Mouse (Mus musculus) retina, adult 2 months (tissue): Measurements from ENCODE around the gene Syna.

Experiments
- DNase-seq: peaks from one replicate; pipeline ENCODE4 v3.0.0-alpha.2; 2012; ENCODE audit warnings: low read depth, low spot score

Gene Syna

DNA sequence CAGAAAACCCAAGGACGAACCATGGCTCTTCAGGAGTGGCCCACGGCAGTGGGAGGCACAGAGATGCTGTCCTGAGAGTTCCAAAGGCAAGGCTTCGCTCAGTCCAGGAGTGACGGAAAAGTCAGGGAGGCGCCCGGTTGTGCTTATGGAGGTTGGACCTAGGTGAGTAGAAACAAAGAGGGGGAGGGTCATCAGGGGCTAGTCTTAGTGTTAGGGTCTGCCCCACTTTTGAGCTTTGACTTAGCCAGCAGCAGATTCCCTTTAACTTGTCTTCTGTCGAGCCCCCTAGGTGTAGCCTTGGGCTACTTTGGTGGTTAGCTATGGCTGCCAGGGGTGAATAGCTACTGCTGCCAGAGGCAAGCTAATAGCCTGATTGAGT is at the start of gene Syna:
Gene Syna (minus strand): TSS at position 101 of the 379 bp plus-strand sequence.
- no peak for DNase-seq

DNA sequence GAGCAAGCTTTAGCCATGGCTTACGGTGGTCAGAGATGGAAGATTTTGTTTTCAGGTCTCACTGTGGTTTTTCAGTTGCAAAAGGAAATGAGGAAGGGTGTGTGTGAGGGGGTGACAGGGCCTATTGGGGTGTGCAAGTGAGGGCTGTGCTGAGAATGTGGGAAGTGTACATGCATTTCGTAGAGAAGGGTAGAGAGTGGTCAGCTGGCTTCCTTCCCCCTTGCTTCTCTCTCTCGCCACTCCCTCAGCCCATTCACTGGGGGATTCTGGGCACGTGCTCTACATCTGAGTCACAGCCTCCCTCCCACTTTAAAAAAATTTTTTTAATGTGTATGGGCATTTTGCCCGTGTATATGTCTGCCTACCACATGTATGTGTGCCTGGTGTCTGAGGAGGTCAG is 47.1 kb upstream of the Syna start:
- no peak for DNase-seq

DNA sequence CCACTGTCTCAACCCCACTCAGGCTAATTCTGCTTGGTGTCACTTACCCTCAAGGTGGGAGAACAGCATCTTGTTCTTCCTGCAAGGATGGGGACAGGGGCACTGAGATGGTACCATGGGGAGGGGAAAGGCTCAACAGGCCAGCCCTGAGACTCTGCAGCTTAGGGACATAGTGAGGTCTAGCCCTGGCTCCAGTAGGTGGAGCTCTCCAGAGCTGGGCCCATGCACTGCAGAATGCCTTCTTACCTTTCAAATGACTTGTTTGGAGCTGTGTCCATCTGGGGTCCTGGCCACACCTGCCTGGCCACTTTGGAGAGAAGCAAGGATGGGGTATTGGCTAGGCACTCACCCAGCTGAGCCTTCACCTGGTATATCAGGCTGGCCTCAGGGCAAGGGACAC is 46.3 kb upstream of the Syna start:
- DNase-seq = no peak

- no peak for DNase-seq
These were observed 44.4 kb upstream of the Syna start for GRCm38 (mm10) chr5:134604376-134604775.

- no peak for DNase-seq
These were observed 37.7 kb upstream of the Syna start for GRCm38 (mm10) chr5:134597711-134598110.

GRCm38 (mm10) chr5:134593093-134593492 is 33.1 kb upstream of the Syna start:
- DNase-seq = no peak

GRCm38 (mm10) chr5:134592026-134592581 is 32.1 kb upstream of the Syna start:
- no peak for DNase-seq

GRCm38 (mm10) chr5:134589900-134590299 is 29.9 kb upstream of the Syna start:
- DNase-seq = no peak

GRCm38 (mm10) chr5:134584798-134585197 is 24.8 kb upstream of the Syna start:
- DNase-seq = no peak

- no peak for DNase-seq
These were observed 23.9 kb upstream of the Syna start for GRCm38 (mm10) chr5:134583884-134584213.

DNA sequence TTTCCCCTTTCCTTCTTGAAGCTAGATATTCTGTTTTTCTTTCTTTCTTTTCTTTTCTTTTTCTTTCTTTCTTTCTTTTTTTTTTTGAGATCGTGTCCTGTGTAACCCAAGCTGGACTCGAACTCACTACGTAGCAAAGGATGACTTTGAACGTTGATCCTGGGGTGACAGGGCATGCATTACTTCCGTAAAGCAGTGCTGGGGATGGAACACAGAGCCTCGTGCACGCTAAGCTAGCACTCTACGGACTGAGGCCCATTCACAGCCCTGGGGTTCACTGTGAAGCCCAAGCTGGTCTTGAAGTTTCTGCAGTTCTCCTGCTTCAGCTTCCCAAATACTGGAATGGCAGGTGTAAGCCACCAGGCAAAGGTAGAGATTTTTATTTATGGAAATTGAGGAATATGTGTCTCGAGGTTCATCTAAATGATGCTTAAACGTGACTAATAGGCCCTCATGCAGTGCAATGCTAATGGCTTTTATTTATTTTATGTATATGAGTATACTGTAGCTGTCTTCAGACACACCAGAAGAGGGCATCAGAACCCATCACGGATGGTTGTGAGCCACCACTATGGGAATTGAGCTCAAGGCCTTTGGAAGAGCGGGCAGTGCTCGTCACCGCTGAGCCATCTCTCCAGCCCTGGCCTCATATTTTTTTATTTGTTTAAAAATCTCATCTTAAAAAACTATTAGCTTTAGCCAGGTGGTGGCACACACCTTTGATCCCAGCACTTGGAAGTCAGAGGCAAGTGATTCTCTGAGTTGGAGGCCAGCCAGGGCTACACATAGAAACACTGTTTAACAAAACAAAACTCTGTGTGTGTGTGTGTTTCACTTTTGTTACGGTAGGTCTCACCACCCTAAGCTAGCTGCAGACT is 23.3 kb upstream of the Syna start:
- DNase-seq = no peak

- DNase-seq = peak; percentile 95
These were observed 22.4 kb upstream of the Syna start for GRCm38 (mm10) chr5:134582221-134582907.

DNA sequence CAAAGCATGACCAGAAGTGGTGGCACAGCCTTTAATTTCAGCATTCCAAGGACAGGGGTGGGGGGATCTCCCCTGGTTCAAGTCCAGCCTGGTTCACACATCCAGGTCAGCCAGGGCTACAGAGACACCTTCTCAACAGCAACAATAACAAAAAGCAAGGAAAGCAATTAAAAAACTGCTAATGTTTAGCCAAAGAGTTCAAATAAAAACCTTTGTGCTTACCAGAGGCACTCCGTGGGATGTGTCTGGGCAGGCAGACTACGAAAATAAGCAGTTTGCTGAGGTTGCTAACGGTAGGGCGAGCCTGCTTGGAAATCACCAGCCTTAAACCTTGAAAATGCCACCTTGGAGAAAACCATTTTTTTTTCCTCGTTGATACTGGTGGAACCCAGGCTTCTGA is 21.2 kb upstream of the Syna start, which contains the start of gene Rfc2:
Gene Rfc2 (plus strand): TSS at position 221 of the 400 bp plus-strand sequence.
- DNase-seq = no peak

- no peak for DNase-seq
These were observed 19.2 kb upstream of the Syna start for GRCm38 (mm10) chr5:134579135-134579534.

GRCm38 (mm10) chr5:134577534-134577933 is 17.6 kb upstream of the Syna start:
- DNase-seq = no peak

- no peak for DNase-seq
These were observed 16.7 kb upstream of the Syna start for GRCm38 (mm10) chr5:134576517-134577220.

DNA sequence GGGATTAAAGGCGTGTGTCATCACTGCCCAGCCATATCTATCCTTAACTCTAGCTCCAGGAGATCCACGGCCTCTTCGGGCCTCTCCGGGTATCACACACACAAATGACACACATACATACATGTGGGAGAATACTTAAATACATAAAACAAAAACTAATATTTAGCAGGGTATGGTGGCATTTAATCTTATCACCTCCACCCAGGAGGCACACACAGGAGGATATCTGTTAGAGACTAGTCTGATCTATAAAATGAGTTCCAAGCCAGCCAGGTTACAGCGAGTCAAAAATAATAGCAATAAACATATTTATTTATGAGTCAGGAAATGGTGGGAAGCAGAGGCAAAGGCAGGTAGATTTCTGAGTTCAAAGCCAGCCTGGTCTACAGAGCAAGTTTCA is 15.9 kb upstream of the Syna start:
- DNase-seq = no peak

DNA sequence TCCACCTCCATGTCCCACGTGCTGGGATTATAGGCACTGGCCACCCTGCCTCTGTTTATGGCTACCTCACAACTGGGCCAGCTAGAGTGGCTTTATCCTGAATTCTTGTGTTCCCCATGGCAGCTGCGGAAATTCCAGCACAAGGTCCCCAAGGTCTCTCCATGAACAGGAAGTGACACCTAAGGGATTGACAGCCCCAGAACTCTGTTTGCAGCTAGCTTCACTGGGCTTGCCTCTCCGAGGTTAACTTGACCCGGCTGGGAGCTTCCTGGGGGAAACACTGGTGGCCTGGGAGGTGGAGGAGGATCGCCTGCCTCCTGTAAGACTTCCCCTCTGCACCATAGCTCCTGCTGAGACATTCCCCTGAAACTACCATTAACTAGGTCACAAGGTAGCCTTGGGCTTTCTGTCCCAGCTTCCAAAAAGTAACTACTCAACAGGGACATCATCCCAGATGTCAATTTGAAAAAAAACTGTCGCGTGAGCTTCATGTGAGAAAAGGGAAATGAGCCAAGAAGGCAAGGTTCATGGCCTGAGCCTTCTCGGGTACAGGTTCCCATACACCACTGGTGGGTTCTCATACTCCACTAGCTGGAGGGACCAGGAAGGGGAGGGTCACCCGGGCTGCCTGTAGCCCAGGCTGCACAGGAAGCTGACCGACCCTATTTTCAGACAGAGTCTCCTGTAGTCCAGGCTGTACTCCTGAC is 12.7 kb upstream of the Syna start:
- no peak for DNase-seq

GRCm38 (mm10) chr5:134571730-134572507 is 11.9 kb upstream of the Syna start:
- peak; percentile 46 for DNase-seq

DNA sequence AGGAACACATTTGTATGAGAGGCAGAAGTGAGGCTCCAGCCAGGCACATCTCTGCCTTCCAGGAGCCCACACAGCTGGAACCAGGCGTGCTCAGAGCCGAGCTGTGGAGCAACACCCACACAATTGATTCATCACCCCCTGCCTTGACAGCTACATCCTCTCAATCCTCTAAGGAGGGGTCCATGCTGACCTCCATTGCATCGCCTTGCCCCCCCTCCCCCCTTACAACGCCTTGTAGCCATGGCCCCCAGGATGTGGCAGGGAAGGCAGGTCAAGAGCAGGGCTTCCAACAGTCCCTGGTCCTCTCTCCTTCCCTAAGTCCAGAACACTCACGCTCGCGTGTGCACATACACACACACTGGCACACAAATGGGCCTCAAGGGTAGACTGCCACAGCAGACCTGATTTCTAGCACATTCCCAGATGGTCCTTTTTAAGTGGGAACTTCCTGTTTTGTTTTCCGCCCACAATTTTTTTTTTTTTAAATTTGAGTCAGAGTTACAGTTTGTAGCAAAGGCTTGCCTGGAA is 9.1 kb upstream of the Syna start:
- no peak for DNase-seq
